Mouse (Mus musculus): Measurements from ENCODE around the gene Mvb12b. TPM values are rescaled to one million over a fixed set of nuclear protein-coding genes. Genes with fewer than 3 reads are reported as not detected.

The Mvb12b gene
- polyA plus RNA-seq, 1 experiment from 2014 or later = 85.8 TPM

DNA sequence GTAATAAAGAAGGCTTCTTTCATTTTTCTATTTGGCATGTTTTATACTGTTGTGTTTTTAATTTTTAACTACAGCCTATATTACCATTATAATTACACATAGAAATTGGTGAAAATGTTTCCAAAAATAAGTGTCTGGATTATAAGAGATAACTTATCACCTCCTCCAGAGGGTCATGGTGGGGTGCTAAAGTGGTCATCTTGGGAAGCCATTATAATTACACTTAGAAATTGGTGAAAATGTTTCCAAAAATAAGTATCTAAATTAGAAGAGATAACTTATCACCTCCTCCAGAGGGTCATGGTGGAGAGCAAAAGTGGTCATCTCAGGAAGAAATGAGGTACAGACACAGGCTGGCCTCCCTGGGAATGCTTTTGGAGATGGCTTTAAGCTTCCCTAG lies 48.5 kb downstream of the Mvb12b start:
- Histone ChIP-seq H3K4me2 (replicated peaks) (no peak overlapping the region), H3K9me3 (no peaks in the 10 kb centered on the region), H3K4me1 (peaks cover 24% of the 10 kb centered on the region), H3K27me3 (no peaks in the 10 kb centered on the region), H3K4me3 (no peak overlapping the region), H3K36me3 (peaks cover 7% of the 10 kb centered on the region), H3K9ac (replicated peaks) (no peak overlapping the region), H3K27ac (replicated peaks) (no peak overlapping the region)
- ATAC-seq (replicated peaks) = no peak

DNA sequence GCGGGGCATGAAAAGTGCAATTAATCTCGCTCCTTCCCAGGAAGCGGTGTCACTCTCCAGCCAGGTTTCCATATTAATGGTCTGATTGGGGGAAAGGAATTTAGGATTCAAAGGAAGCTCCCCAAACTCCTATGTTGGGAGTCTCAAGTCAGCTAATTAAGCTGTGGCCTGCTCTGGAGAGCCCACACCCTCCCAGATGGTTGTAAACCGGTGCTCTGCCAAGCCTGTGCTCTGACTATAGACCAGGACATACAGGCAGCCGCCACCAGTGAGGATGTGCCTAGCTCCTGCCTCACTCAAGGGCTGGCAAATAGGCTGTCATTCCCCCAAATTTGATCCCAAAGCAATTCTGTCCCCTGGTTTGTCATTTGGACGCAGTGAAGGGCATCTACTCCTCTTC lies 50.4 kb downstream of the Mvb12b start:
- WGBS = 60% methylated on average over 6 of the region's 6 CpGs
- H3K9me3 ChIP-seq = no peaks in the 10 kb centered on the region
- no peak overlapping the region for H3K4me2 ChIP-seq (replicated peaks)
- H3K27me3 ChIP-seq = no peaks in the 10 kb centered on the region
- peaks cover 13% of the 10 kb centered on the region for H3K36me3 ChIP-seq
- H3K4me1 ChIP-seq = peaks cover 24% of the 10 kb centered on the region
- no peak overlapping the region for H3K9ac ChIP-seq (replicated peaks)
- H3K4me3 ChIP-seq = no peak overlapping the region
- ATAC-seq (replicated peaks) = 0 out of 2 replicates have a peak, but pooled peaks have one; percentile 53
- peak overlapping the region; percentile 34; the same call in 1 of the 2 replicates for H3K27ac ChIP-seq (replicated peaks)

DNA sequence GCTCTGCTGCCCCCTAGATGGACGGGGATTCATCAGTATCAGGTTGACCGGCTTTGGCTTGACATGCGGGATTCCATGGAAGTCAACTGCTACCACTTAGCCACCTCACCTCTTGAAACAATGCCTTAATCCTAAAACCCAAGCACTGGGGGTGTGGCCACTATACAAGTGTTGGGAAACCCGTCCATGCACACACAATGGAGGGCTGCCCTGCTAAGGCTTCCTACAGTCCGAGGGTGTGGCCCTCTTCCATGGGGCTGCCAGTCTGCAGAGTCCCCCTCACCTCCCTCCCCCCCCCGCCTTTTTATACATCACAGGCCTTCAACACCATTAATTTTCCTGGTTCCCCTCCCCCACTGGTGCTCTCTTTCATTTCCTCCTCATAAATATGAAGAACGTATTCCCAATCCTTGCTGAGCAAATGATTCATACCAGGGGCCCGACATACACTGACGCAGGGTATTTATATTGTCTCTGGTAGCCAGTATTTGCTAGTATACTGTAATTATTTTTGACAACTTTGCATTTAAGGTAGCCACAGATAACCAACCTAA lies 51.0 kb downstream of the Mvb12b start:
- no peak for ATAC-seq (replicated peaks)
- Histone ChIP-seq H3K27me3 (no peaks in the 10 kb centered on the region), H3K9me3 (no peaks in the 10 kb centered on the region), H3K4me2 (replicated peaks) (no peak overlapping the region), H3K4me1 (peaks cover 24% of the 10 kb centered on the region), H3K27ac (replicated peaks) (0 out of 2 replicates have a peak overlapping the region, but pooled peaks have one; percentile 34), H3K36me3 (peaks cover 15% of the 10 kb centered on the region), H3K9ac (replicated peaks) (no peak overlapping the region), H3K4me3 (no peak overlapping the region)
- WGBS = 49% methylated on average over 9 of the region's 9 CpGs

DNA sequence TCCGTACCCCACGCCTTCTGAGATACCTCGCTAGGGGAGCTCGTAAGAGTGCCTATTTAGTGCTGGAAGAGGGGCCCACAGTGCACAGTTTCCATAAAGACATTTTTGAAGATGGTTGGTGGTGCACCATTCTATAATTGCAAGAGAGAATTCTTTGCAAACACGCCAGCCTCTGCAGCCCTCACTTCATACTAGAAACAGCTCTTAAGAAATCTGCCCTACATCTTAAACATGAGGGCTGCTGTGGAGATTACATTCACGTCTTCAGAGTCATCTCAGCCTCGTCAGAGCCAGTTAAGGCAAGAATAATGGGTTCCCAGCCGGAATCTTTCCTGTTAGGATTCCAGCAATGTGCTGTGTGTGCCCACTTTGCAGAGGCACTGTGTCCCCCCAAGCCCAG lies 52.7 kb downstream of the Mvb12b start:
- Histone ChIP-seq H3K27me3 (no peaks in the 10 kb centered on the region), H3K27ac (replicated peaks) (no peak overlapping the region), H3K4me2 (replicated peaks) (no peak overlapping the region), H3K4me1 (peaks cover 24% of the 10 kb centered on the region), H3K36me3 (peaks cover 24% of the 10 kb centered on the region), H3K9me3 (no peaks in the 10 kb centered on the region), H3K4me3 (no peak overlapping the region), H3K9ac (replicated peaks) (no peak overlapping the region)
- ATAC-seq (replicated peaks) = no peak
- WGBS = 81% methylated on average over 8 of the region's 8 CpGs

DNA sequence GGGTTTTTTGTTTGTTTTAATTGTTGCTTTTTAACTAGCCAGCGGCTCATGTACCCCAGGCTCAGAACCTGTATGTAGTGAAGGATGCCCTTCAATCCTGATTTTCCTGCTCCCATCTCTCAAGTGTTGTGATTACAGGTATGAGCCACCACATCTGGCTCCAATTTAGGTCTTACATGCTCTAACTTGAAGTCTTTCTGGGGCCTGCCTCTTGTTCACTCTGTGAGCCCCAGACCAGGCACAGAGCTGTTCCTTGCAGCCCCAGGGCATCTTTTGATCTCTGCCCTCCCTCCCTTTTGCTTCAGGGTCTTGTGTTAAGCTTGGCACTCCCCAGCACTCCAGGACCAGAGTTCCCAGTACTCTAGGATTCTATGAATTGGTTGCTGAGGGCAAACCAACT lies 53.8 kb downstream of the Mvb12b start:
- H3K4me2 ChIP-seq (replicated peaks) = no peak overlapping the region
- H3K27me3 ChIP-seq = no peaks in the 10 kb centered on the region
- no peak overlapping the region for H3K27ac ChIP-seq (replicated peaks)
- no peak overlapping the region for H3K9ac ChIP-seq (replicated peaks)
- no peaks in the 10 kb centered on the region for H3K9me3 ChIP-seq
- peaks cover 22% of the 10 kb centered on the region for H3K4me1 ChIP-seq
- peaks cover 24% of the 10 kb centered on the region for H3K36me3 ChIP-seq
- 90% methylated on average over 1 of the region's 1 CpGs for WGBS
- no peak overlapping the region for H3K4me3 ChIP-seq
- ATAC-seq (replicated peaks) = no peak

DNA sequence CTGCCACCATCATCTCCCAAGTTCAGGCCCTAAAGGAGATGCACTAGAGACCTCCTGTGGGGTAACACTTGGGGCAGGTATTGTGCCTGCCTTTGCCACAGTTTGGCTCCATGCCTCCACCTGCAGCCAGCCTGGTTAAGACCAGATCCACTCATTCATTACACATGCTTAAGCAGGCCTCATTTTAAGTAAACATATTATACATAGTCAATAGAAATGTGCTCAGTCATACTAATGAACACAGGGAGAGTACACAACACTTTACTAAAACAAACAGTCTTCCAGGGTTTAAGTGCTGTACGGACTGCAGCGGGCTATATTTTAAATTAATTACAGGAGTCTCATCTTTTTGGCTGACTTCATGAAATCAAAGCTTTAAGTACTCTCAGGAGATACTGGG lies 57.9 kb downstream of the Mvb12b start:
- H3K4me3 ChIP-seq = no peak overlapping the region
- H3K9me3 ChIP-seq = no peaks in the 10 kb centered on the region
- 85% methylated on average over 2 of the region's 2 CpGs for WGBS
- no peak overlapping the region for H3K4me2 ChIP-seq (replicated peaks)
- H3K36me3 ChIP-seq = peaks cover 45% of the 10 kb centered on the region
- H3K27me3 ChIP-seq = no peaks in the 10 kb centered on the region
- H3K4me1 ChIP-seq = no peaks in the 10 kb centered on the region
- no peak for ATAC-seq (replicated peaks)
- no peak overlapping the region for H3K27ac ChIP-seq (replicated peaks)
- no peak overlapping the region for H3K9ac ChIP-seq (replicated peaks)

DNA sequence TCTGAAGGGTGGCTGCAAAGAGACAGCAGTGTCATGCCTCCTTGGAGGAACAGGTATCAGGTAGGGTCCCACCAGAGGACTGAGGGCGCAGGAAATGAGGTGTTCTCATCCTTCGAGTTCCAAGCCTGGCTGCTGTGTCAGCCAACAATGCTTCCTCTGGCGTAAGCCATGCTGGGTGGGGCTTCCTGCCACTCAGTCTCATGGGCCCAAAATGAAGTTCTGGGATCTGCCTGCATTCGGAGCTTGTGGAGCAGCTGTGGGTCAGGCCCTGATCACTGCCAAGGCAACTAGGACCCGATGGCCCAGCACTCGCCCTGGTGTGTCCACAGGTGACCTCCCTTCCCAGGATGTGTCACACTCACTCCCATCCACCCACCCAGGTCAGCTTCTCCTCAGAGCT lies 61.0 kb downstream of the Mvb12b start:
- H3K4me1 ChIP-seq = peaks cover 10% of the 10 kb centered on the region
- H3K4me3 ChIP-seq = no peak overlapping the region
- peaks cover 52% of the 10 kb centered on the region for H3K36me3 ChIP-seq
- no peak for ATAC-seq (replicated peaks)
- no peaks in the 10 kb centered on the region for H3K9me3 ChIP-seq
- 93% methylated on average over 6 of the region's 6 CpGs for WGBS
- no peaks in the 10 kb centered on the region for H3K27me3 ChIP-seq
- H3K9ac ChIP-seq (replicated peaks) = no peak overlapping the region
- no peak overlapping the region for H3K4me2 ChIP-seq (replicated peaks)
- H3K27ac ChIP-seq (replicated peaks) = no peak overlapping the region

DNA sequence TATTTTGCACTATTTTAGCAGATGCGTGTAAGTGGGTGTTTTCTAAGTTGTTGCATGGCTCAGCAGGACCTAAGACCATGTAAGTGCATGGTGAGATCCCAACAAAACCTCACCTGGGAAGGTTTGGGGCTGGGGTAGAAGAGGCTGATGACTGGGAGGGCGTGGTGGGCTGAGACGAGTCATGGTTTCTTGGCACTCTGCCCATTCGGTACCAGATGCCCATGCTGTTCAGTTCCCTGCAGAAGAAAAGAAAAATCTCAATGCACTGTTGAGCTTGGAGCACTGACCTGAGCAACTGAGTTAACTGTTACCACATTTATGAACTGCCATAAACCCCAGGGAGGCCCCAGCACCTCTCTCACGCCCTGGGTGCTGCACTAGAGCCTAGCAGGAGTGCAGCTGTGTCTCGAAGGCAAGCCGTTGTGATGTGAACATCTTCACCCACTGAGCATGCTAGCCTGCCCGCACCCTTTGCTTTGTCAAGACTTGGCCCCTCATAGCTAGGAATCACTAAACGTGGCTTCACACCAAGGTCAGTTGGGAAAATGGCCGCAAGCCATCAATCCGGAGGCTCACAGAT lies 62.7 kb downstream of the Mvb12b start:
- Histone ChIP-seq H3K4me2 (replicated peaks) (no peak overlapping the region), H3K27ac (replicated peaks) (no peak overlapping the region), H3K4me1 (peaks cover 11% of the 10 kb centered on the region), H3K36me3 (peaks cover 46% of the 10 kb centered on the region), H3K9me3 (no peaks in the 10 kb centered on the region), H3K4me3 (no peak overlapping the region), H3K27me3 (no peaks in the 10 kb centered on the region), H3K9ac (replicated peaks) (no peak overlapping the region)
- ATAC-seq (replicated peaks) = no peak
- 83% methylated on average over 11 of the region's 11 CpGs for WGBS

DNA sequence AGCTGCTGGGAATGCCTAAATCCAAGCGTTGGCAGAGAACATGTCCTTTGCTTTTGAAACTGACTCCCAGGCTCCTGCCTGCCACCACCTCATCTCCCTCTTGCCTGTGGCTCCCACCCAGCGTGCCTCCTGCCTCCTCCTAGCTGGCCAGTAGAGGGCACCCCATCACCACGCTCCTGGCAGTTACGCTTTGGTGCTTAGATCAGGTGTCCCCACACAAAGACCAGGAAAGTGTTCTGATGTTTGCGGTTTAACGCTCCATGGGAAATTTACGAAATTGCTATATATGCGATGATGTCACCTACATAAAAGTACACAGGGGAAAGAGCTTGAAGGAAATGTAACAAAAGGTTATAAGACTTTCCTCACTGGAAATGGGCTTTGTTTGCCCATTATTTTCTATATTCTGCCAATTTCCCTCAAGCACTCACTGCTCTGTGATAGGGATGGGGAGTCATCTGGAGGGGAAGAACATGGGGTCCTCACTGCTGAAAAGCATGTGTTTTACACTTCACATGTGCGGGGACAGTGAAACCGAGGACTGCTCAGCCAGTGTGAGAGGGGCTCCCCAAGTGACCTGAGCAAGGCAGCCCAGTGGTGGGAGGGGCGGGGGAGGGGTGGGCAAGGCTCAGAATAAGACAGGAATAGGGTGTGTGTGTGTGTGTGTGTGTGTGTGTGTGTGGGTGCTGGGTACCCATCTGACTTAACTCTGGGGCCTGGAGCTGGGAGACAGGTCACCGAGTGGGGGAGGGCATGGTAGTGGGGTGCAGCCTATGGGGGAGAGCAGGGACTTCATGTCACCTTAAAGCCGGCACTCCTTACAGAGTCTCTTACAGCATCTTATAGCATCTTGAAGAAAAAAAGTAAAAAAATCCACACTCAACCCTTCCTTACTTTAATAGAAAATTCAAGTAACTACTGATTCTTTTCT lies 65.8 kb downstream of the Mvb12b start:
- Histone ChIP-seq H3K27me3 (0 out of 2 replicates have a peak, but pooled peaks cover 4% of the 10 kb centered on the region), H3K9me3 (no peaks in the 10 kb centered on the region), H3K4me1 (peaks cover 11% of the 10 kb centered on the region), H3K36me3 (peaks cover 48% of the 10 kb centered on the region), H3K4me3 (no peak overlapping the region), H3K4me2 (replicated peaks) (no peak overlapping the region), H3K27ac (replicated peaks) (peak overlapping the region; percentile 49), H3K9ac (replicated peaks) (no peak overlapping the region)
- ATAC-seq (replicated peaks) = peak; percentile 75
- 20% methylated on average over 13 of the region's 13 CpGs for WGBS

DNA sequence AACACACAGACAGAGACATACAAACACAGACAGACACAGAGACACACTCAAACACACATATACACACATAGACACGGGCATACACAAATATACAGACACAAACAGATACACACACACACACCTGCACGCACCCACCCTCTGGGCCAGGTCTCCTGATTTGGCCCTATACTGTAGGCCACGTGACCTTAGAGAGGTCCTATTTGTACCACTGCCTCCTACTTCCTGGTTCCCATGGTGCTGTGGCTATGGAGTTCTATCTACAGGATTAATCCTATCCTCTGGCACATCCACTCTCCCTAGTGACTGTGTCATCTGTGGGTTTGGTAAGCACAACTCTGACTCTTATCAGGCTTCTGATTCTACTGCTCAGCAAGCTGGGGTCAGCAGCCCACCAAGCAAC lies 67.3 kb downstream of the Mvb12b start:
- 88% methylated on average over 3 of the region's 3 CpGs for WGBS
- peaks cover 11% of the 10 kb centered on the region for H3K4me1 ChIP-seq
- ATAC-seq (replicated peaks) = no peak
- H3K9me3 ChIP-seq = no peaks in the 10 kb centered on the region
- no peak overlapping the region for H3K9ac ChIP-seq (replicated peaks)
- peaks cover 37% of the 10 kb centered on the region for H3K36me3 ChIP-seq
- H3K27ac ChIP-seq (replicated peaks) = no peak overlapping the region
- no peak overlapping the region for H3K4me2 ChIP-seq (replicated peaks)
- 0 out of 2 replicates have a peak, but pooled peaks cover 4% of the 10 kb centered on the region for H3K27me3 ChIP-seq
- no peak overlapping the region for H3K4me3 ChIP-seq

DNA sequence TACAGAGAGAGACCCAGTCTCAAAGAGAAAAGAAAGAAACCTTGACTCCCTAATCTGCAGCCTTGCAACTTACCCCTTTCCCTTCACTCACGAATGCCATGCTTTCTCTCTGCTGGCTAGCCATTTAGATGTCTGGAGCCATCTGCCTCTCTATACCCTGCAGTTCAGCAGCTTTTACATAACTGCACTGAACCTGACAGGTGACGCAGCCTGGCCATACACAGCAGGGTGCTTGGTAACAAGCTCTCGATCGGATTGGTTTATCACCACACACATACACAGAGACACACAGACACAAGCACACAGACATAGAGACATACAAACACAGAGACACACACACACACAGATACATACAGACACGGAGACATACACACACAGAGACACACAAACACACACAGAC lies 67.7 kb downstream of the Mvb12b start:
- Histone ChIP-seq H3K27me3 (0 out of 2 replicates have a peak, but pooled peaks cover 4% of the 10 kb centered on the region), H3K4me3 (no peak overlapping the region), H3K4me2 (replicated peaks) (no peak overlapping the region), H3K36me3 (peaks cover 33% of the 10 kb centered on the region), H3K27ac (replicated peaks) (no peak overlapping the region), H3K9me3 (no peaks in the 10 kb centered on the region), H3K9ac (replicated peaks) (no peak overlapping the region), H3K4me1 (peaks cover 11% of the 10 kb centered on the region)
- ATAC-seq (replicated peaks) = no peak
- WGBS = 78% methylated on average over 5 of the region's 5 CpGs

DNA sequence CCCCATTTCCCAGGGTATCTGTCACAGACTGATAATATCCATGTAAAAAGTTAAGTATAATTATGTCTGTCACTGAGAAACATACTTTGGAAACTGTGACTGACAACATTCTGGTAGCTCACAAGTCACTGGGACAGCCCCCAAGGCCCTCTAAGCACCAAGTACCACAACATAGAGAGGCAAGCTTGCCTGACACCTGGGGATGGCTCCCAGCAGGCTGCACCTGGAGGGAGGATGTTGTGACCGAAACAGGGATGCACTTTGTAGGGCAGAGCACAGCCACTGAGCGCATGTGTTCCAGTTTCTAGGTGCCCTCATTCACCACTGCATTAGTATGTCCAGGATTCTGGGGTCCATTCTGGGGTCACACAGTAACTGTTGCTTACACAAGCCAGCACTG lies 69.4 kb downstream of the Mvb12b start:
- no peak overlapping the region for H3K9ac ChIP-seq (replicated peaks)
- peaks cover 28% of the 10 kb centered on the region for H3K4me1 ChIP-seq
- no peak overlapping the region for H3K27ac ChIP-seq (replicated peaks)
- H3K4me3 ChIP-seq = no peak overlapping the region
- 0 out of 2 replicates have a peak, but pooled peaks cover 4% of the 10 kb centered on the region for H3K27me3 ChIP-seq
- H3K9me3 ChIP-seq = no peaks in the 10 kb centered on the region
- H3K36me3 ChIP-seq = peaks cover 18% of the 10 kb centered on the region
- no peak for ATAC-seq (replicated peaks)
- H3K4me2 ChIP-seq (replicated peaks) = no peak overlapping the region
- WGBS = 96% methylated on average over 2 of the region's 2 CpGs

Data from forebrain, embryonic 15.5 days (tissue).